Mouse (Mus musculus) monocyte, adult 2 months (primary cell): ENCODE data around the gene Atf2.
"Not testable (repeated sequence)": the region's sequence is repeated elsewhere in the genome, so short reads cannot be mapped to it uniquely, and the experiment has no call there.

Experiments
- DNase-seq, 2 experiments: peaks; one replicate each; pipeline ENCODE4 v3.0.0; 2022; ENCODE audit warnings: low spot score in 2 of 2, low read depth in 1 of 2

Gene Atf2

GRCm38 (mm10) chr2:73892464-73893296 lies at the start of gene Atf2:
Gene Atf2, minus strand, starts transcription at chr2:73892639.
- peak; percentile 95 for DNase-seq

GRCm38 (mm10) chr2:73941281-73941680 lies 48.8 kb upstream of the Atf2 start:
- no peak for DNase-seq

- DNase-seq = no peak
Measured at GRCm38 (mm10) chr2:73940471-73940870, 48.0 kb upstream of the Atf2 start.

GRCm38 (mm10) chr2:73938896-73939295 lies 46.5 kb upstream of the Atf2 start:
- no peak for DNase-seq

GRCm38 (mm10) chr2:73932676-73933313 lies 40.4 kb upstream of the Atf2 start:
- DNase-seq = no peak

GRCm38 (mm10) chr2:73927711-73928110 lies 35.3 kb upstream of the Atf2 start:
- no peak for DNase-seq

- no peak for DNase-seq
Measured at GRCm38 (mm10) chr2:73925539-73925938, 33.1 kb upstream of the Atf2 start.

GRCm38 (mm10) chr2:73925089-73925488 lies 32.6 kb upstream of the Atf2 start:
- DNase-seq = no peak

- no peak for DNase-seq
Measured at GRCm38 (mm10) chr2:73919642-73920041, 27.2 kb upstream of the Atf2 start.

- no peak for DNase-seq
Measured at GRCm38 (mm10) chr2:73912264-73912663, 19.8 kb upstream of the Atf2 start.

- DNase-seq = peak; percentile 59 to 83
Measured at GRCm38 (mm10) chr2:73911175-73911700, 18.8 kb upstream of the Atf2 start, which contains the start of gene Atp5g3. Gene Atp5g3, minus strand, starts transcription at chr2:73911326.

- DNase-seq = no peak
Measured at GRCm38 (mm10) chr2:73910571-73911174, 18.2 kb upstream of the Atf2 start.

GRCm38 (mm10) chr2:73909116-73909515 lies 16.7 kb upstream of the Atf2 start:
- no peak for DNase-seq

GRCm38 (mm10) chr2:73904679-73905078 lies 12.2 kb upstream of the Atf2 start:
- not testable (repeated sequence) for DNase-seq

- DNase-seq = no peak
Measured at GRCm38 (mm10) chr2:73903536-73903935, 11.1 kb upstream of the Atf2 start.

GRCm38 (mm10) chr2:73902328-73902727 lies 9.9 kb upstream of the Atf2 start:
- not testable (repeated sequence) for DNase-seq

GRCm38 (mm10) chr2:73901169-73901568 lies 8.7 kb upstream of the Atf2 start:
- DNase-seq = no peak

GRCm38 (mm10) chr2:73900364-73900763 lies 7.9 kb upstream of the Atf2 start:
- DNase-seq = no peak

GRCm38 (mm10) chr2:73896919-73897318 lies 4.5 kb upstream of the Atf2 start:
- DNase-seq = not testable (repeated sequence)

- no peak for DNase-seq
Measured at GRCm38 (mm10) chr2:73893473-73894270, 1.2 kb upstream of the Atf2 start.
